Mouse (Mus musculus) intestine, embryonic 14.5 days (tissue): Measurements from ENCODE around the gene Slc12a5. TPM values are rescaled to one million over a fixed set of nuclear protein-coding genes. Genes with fewer than 3 reads are reported as not detected.
A peak's percentile ranks its signal among the peaks of the same experiment; 100 is the strongest.

Source experiments
- ATAC-seq: fragments of 200-750 bp; cut with Nextera tagmentation; replicated peaks from 2 replicates; pipeline ENCODE4 v1.8.0; 2017; ENCODE audit warnings: low read depth, moderate number of reproducible peaks, moderate TSS enrichment, moderate library complexity; ENCODE audit not compliant: low FRiP score, low TSS enrichment
- DNase-seq: peaks from one replicate; pipeline ENCODE4 v3.0.0-alpha.2; 2018; ENCODE audit warnings: low spot score
- H3K27ac ChIP-seq: fragments of 300-500 bp; sonication (generic); 2 replicates; pipeline ENCODE4 v1.5.1; 2014; ENCODE audit warnings: low read depth, mild to moderate bottlenecking, control low read depth
- H3K27me3 ChIP-seq: fragments of 300-500 bp; sonication (generic); replicated peaks from 2 replicates; pipeline ENCODE4 v1.6.1; 2014; ENCODE audit warnings: low read length, control low read depth; ENCODE audit not compliant: control insufficient read depth, insufficient read depth
- H3K36me3 ChIP-seq: fragments of 300-500 bp; sonication (generic); 2 replicates; pipeline ENCODE4 v1.6.1; 2014; ENCODE audit warnings: low read length, control low read depth; ENCODE audit not compliant: control insufficient read depth, insufficient read depth
- H3K4me1 ChIP-seq: fragments of 300-500 bp; sonication (generic); replicated peaks from 2 replicates; pipeline ENCODE4 v1.6.1; 2014; ENCODE audit warnings: low read length, control low read depth, mixed read lengths; ENCODE audit not compliant: control insufficient read depth, insufficient read depth
- H3K4me2 ChIP-seq: fragments of 300-500 bp; sonication (generic); 2 replicates; pipeline ENCODE4 v1.6.1; 2014; ENCODE audit warnings: low read length
- H3K4me3 ChIP-seq: fragments of 300-500 bp; sonication (generic); 2 replicates; pipeline ENCODE4 v1.5.1; 2014; ENCODE audit warnings: low read depth, low read length, control low read depth, mixed read lengths
- H3K9ac ChIP-seq: fragments of 300-500 bp; sonication (generic); 2 replicates; pipeline ENCODE4 v1.6.1; 2014; ENCODE audit warnings: mild to moderate bottlenecking, low read length
- H3K9me3 ChIP-seq: fragments of 300-500 bp; sonication (generic); 2 replicates; pipeline ENCODE4 v1.6.1; 2016; ENCODE audit warnings: low read length, control low read depth; ENCODE audit not compliant: control insufficient read depth
- WGBS: fragments of 180-500 bp; shearing (Covaris S2); extraction: QIAGEN DNeasy Blood & Tissue Kit; methylation state at CpG from one replicate; pipeline ENCODE4 v1.1.7; 2014; 5-methylcytosine and 5-hydroxymethylcytosine counted together
- polyA plus RNA-seq: library from polyadenylated mRNA; unstranded; fragments of >200 nt; fragmentation: Nextera tagmentation; extraction: Ambion mirVana; gene quantifications from 2 replicates; pipeline ENCODE4 v1.2.1, GENCODE M21; 2014

Slc12a5 gene
- polyA plus RNA-seq, 1 experiment from 2014 or later = 1.3 TPM

DNA sequence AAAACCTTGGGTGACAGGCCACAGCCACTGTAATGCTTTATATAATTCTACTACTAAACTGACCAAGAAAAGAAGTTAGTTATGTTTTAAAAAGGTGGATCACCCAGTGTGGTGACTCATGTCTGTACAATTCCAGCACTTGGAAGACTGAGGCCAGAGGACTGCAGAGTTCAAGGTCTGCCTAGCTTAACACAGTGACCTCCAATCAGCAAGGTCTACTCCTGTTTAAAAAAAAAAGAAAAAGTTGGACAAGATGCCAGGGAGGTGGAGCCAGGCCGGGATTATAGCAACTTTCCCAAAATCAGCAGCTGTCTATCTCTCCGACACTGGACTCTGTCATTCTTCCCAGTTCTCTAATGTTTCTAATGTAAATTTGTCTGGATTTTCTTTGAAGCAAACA is 49.0 kb downstream of the Slc12a5 start:
- DNase-seq = no peak
- no peak overlapping the region for H3K4me3 ChIP-seq
- no peak for ATAC-seq
- H3K9me3 ChIP-seq = no peaks in the 10 kb centered on the region
- no peaks in the 10 kb centered on the region for H3K4me1 ChIP-seq
- no peak overlapping the region for H3K27ac ChIP-seq
- peaks cover 85% of the 10 kb centered on the region for H3K36me3 ChIP-seq
- H3K4me2 ChIP-seq = no peak overlapping the region
- H3K9ac ChIP-seq = no peak overlapping the region
- no peaks in the 10 kb centered on the region for H3K27me3 ChIP-seq
- WGBS = 89% methylated on average over 2 of the region's 2 CpGs

DNA sequence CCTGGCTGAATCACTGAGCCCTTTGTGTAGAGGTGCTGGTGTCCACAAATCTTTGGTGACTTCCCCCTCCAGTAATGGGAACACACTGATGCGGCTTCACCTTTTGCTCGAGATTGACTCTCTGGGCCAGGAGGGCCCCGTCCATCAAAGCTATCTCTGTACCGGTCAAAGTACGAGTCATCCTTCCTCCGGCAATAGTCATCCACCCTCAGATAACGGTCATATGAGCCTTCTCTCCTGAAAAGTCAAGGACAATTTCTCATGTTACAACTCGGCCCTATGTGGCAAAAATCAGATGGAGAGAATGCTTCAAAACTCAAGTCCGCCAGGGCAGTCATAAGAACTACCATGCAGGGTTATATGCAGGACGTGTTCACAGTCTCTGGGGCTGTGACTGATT is 49.7 kb downstream of the Slc12a5 start:
- no peak overlapping the region for H3K4me2 ChIP-seq
- 85% methylated on average over 10 of the region's 10 CpGs for WGBS

DNA sequence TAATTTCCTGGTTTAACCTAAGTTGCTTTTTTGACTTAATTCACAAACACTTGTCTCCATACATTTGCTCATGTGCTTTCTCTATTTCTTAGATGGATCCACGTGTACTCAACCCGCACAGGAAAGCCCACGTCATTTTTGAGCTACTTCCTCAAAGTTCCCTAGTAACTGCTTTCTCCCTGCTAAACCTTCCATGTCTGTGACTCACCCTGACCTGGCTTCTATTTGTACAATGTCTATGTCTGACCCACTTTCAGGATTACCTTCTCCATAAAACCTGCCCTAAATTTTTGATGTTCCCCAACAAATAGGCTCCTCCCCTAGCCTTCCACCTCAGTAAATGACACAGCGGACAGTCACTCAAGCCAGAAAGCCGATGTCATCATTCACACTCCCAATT is 54.3 kb downstream of the Slc12a5 start:
- Histone ChIP-seq H3K36me3 (peaks cover 50% of the 10 kb centered on the region), H3K4me2 (no peak overlapping the region), H3K4me3 (no peak overlapping the region), H3K27ac (no peak overlapping the region), H3K4me1 (no peaks in the 10 kb centered on the region), H3K27me3 (no peaks in the 10 kb centered on the region), H3K9me3 (no peaks in the 10 kb centered on the region), H3K9ac (no peak overlapping the region)
- no peak for DNase-seq
- WGBS = 89% methylated on average over 5 of the region's 5 CpGs
- no peak for ATAC-seq

More for the DNA sequence above, 49.7 kb downstream of the Slc12a5 start:
- Histone ChIP-seq H3K4me1 (no peaks in the 10 kb centered on the region), H3K9me3 (no peaks in the 10 kb centered on the region), H3K9ac (no peak overlapping the region), H3K36me3 (peaks cover 78% of the 10 kb centered on the region), H3K4me3 (no peak overlapping the region), H3K27ac (no peak overlapping the region), H3K27me3 (no peaks in the 10 kb centered on the region)
- DNase-seq = no peak
- ATAC-seq = no peak

DNA sequence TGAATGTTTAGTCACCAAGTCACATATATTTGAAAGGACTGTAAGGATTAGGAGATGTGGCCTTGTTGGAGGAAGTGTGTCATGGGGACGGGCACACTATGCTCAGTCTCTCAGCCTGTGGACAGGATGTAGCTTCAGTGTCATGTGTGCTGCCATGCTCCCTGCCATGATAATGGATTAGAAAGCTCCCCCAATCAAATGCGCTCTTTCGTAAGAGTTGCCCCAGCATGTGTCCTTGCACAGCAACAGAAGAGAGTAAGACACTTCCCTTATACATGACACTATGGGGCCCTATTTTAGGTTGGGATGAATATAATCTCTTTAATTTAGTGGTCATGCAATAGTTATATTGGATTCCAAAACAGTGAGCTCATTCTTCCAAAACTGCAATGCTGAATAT is 59.9 kb downstream of the Slc12a5 start:
- Histone ChIP-seq H3K9me3 (no peaks in the 10 kb centered on the region), H3K27me3 (no peaks in the 10 kb centered on the region), H3K4me2 (no peak overlapping the region), H3K9ac (no peak overlapping the region), H3K27ac (no peak overlapping the region), H3K36me3 (peaks cover 48% of the 10 kb centered on the region), H3K4me3 (no peak overlapping the region), H3K4me1 (no peaks in the 10 kb centered on the region)
- WGBS = 93% methylated on average over 3 of the region's 3 CpGs
- DNase-seq = no peak
- ATAC-seq = no peak

DNA sequence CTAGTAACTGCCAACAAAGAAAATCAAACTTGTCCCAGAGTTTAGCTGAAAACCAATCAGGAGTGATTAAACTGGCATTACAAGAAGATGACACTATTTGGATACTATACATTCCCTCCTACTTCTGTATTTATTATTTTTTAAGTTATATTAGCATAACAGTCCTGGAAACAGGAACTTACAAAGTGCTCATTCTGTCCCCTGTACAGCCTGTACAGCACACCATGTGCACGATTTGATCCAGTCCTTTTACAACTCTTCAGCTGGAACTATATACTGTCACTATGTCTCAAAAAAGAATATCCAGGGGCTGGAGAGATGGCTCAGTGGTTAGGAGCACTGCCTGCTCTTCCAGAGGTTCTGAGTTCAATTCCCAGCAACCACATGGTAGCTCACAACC is 66.6 kb downstream of the Slc12a5 start:
- Histone ChIP-seq H3K4me1 (peaks cover 1% of the 10 kb centered on the region; the same call in 1 of the 2 replicates), H3K4me3 (no peak overlapping the region), H3K4me2 (no peak overlapping the region), H3K27ac (no peak overlapping the region), H3K9ac (no peak overlapping the region), H3K27me3 (no peaks in the 10 kb centered on the region), H3K36me3 (peaks cover 12% of the 10 kb centered on the region), H3K9me3 (no peaks in the 10 kb centered on the region)
- no peak for DNase-seq
- 63% methylated on average over 1 of the region's 1 CpGs for WGBS
- ATAC-seq = no peak

DNA sequence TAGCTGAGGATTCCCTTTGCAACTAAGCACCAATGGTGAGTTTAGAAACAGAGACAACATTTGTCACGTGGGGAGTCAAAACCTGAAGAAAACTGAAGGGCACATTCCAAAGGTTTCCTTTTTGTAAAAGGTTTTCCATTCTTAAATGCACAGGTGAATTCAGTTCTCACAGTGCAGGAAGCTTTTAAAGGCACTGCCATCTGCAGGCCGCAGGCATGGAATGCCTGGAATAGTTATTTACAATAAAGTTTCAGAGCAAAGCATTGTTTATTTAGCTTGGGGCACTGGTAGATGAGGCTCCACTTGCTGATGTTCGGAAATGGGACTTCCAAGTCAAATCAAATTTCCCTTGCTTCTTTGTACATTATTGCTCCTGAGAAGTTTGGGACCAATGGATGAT is 71.9 kb downstream of the Slc12a5 start:
- ATAC-seq = no peak
- H3K36me3 ChIP-seq = 0 out of 2 replicates have a peak, but pooled peaks cover 3% of the 10 kb centered on the region
- no peak for DNase-seq
- peaks cover 14% of the 10 kb centered on the region for H3K4me1 ChIP-seq
- H3K4me3 ChIP-seq = no peak overlapping the region
- no peak overlapping the region for H3K27ac ChIP-seq
- H3K4me2 ChIP-seq = peak overlapping the region; percentile 73
- WGBS = 40% methylated on average over 3 of the region's 3 CpGs
- H3K9me3 ChIP-seq = no peaks in the 10 kb centered on the region
- H3K9ac ChIP-seq = no peak overlapping the region
- no peaks in the 10 kb centered on the region for H3K27me3 ChIP-seq

DNA sequence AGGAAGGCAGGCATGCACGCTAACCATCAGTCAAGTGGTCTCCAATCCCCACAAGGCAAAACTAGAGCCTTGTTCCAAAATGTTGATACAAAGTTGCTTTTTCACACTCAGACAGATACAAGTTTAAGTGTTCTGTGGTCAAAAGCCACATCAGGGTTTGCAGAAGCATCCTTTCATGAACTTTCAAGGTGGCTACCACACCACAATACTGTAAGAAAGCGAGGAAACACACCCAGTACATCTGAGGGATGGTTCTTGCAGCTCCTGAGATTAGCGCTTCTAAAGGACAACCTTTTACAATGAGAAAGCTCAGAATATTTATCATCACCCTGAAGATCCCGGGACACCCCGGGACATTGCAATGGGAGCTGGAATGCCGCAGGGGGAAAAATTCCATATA is 72.7 kb downstream of the Slc12a5 start:
- Histone ChIP-seq H3K27ac (no peak overlapping the region), H3K4me2 (peak overlapping the region; percentile 73), H3K4me1 (peaks cover 14% of the 10 kb centered on the region), H3K9me3 (no peaks in the 10 kb centered on the region), H3K27me3 (no peaks in the 10 kb centered on the region), H3K9ac (0 out of 2 replicates have a peak overlapping the region, but pooled peaks have one; percentile 23), H3K4me3 (peak overlapping the region; percentile 80), H3K36me3 (0 out of 2 replicates have a peak, but pooled peaks cover 3% of the 10 kb centered on the region)
- no peak for ATAC-seq
- 32% methylated on average over 6 of the region's 6 CpGs for WGBS
- DNase-seq = no peak

DNA sequence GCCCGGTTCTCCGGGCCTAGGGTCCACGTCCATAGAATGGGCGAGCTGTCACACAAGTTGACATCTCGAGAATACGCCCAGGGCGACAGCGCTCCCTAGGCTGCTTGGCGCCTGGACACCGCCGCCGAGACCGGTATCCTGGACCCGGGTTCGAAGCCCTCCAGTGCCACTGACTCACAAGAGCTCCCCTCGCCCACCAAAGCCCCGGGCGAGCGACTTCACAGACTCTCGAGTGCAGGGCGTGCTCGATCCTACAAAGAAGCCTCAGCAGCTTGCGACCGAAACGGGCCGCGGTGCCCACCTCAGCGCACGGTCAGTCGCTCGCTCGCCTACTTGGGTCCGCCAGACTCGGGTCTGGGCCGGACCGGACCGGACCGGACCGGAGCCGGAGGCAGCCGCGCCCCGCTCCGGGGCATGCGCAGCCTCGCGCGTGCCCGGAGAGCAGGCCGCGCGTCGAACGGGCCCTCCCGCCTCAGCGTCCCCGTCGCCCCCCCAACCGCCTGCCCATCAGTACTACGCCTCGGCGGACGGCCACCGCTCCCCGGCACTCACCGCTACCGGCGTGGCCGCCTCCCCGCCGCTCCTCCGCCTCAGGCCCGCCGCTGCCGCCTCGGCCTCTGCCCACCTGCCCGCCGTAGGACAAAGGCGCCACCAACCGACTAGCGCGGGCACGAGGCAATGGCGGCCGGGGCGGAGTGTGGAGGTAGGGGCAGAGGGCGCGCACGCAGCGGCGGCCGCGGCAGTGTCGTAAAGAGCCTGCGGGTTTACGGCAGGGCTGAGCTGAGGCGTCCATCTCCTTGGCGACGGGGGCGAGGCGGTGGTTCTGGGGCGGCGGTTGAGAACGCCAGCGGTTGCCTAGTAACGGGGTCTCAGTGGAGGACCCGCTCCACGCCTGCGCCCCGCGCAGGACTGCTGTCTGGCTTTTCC is 73.8 kb downstream of the Slc12a5 start, which contains the start of gene Ncoa5:
Gene Ncoa5 (minus strand): TSS at position 737 of the 927 bp plus-strand sequence.
- DNase-seq (peak; percentile 97), ATAC-seq (peak; percentile 98)
- H3K4me3 ChIP-seq = peak within 1 kb of the TSS; percentile 80
- 0 out of 2 replicates have a peak, but pooled peaks cover 3% of the 10 kb centered on the region for H3K36me3 ChIP-seq
- H3K27me3 ChIP-seq = no peaks in the 10 kb centered on the region
- H3K9ac ChIP-seq = peak within 1 kb of the TSS; percentile 88
- H3K4me2 ChIP-seq = peak within 1 kb of the TSS; percentile 73
- under 1% methylated on average over 102 of the region's 111 CpGs for WGBS
- peak within 1 kb of the TSS; percentile 67 for H3K27ac ChIP-seq
- no peaks in the 10 kb centered on the region for H3K9me3 ChIP-seq
- peaks cover 14% of the 10 kb centered on the region for H3K4me1 ChIP-seq
